Comparison of ENCODE assay signal across 8 mouse cellular contexts in the genomic region with DNA sequence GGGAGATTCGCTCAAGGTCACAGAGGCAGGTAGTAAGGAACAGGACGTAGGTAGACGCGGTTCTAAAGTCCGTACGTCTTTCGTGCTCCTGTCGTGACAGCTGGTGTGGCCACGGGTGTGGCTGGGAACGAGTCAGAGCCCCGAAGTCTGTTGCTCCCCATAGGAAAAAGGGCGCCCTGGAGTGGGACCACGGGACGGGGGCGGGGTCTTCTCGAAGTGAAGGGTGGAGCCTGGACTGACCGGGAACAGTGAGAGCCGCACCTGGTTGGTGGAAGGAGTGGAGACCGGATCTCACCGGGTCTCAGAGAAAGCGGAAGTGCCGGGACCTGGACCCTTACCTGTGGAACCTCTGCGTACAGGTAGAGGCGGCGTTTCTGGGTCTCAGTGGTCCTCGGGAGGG. TPM values are rescaled to one million over a fixed set of nuclear protein-coding genes. Genes with fewer than 3 reads are reported as not detected.
DNase-seq lines count a peak whose midpoint lies in the region; ATAC-seq lines count a peak whose summit lies in the region.

No protein-coding gene starts in this region.

- H3K9ac ChIP-seq in limb, embryonic 12.5 days (replicated peaks) = peak overlapping the region; percentile 47
- peak overlapping the region; percentile 51; the same call in 1 of the 2 replicates for H3K9ac ChIP-seq in midbrain, embryonic 13.5 days (replicated peaks)

- H3K4me3 ChIP-seq in heart, embryonic 10.5 days = peak overlapping the region; percentile 65
- H3K4me3 ChIP-seq in hindbrain, embryonic 10.5 days = peak overlapping the region; percentile 54
- peak overlapping the region; percentile 49 for H3K4me3 ChIP-seq in limb, embryonic 12.5 days (replicated peaks)
- peak overlapping the region; percentile 45 for H3K4me3 ChIP-seq in midbrain, embryonic 13.5 days (replicated peaks)

- peaks cover 10% of the 10 kb centered on the region for H3K4me1 ChIP-seq in heart, embryonic 10.5 days
- peaks cover 14% of the 10 kb centered on the region for H3K4me1 ChIP-seq in hindbrain, embryonic 10.5 days (replicated peaks)
- H3K4me1 ChIP-seq in limb, embryonic 12.5 days (replicated peaks) = peaks cover 6% of the 10 kb centered on the region
- peaks cover 14% of the 10 kb centered on the region for H3K4me1 ChIP-seq in midbrain, embryonic 13.5 days (replicated peaks)

- no peaks in the 10 kb centered on the region for H3K9me3 ChIP-seq in heart, embryonic 10.5 days
- no peaks in the 10 kb centered on the region for H3K9me3 ChIP-seq in hindbrain, embryonic 10.5 days
- no peaks in the 10 kb centered on the region for H3K9me3 ChIP-seq in limb, embryonic 12.5 days
- H3K9me3 ChIP-seq in midbrain, embryonic 13.5 days = no peaks in the 10 kb centered on the region

- H3K27ac ChIP-seq in heart, embryonic 10.5 days = peak overlapping the region; percentile 25; the same call in 1 of the 2 replicates
- H3K27ac ChIP-seq in hindbrain, embryonic 10.5 days = no peak overlapping the region
- no peak overlapping the region for H3K27ac ChIP-seq in limb, embryonic 12.5 days
- no peak overlapping the region for H3K27ac ChIP-seq in midbrain, embryonic 13.5 days

- ATAC-seq in common myeloid progenitor, adult 5-6 weeks (replicated peaks; ENCODE audit: low read depth, poor library complexity, severe bottlenecking) = peak; percentile 37
- ATAC-seq in limb, embryonic 12.5 days (ENCODE audit: insufficient number of reproducible peaks, insufficient read depth, low FRiP score, low TSS enrichment, low read depth) = peak; percentile 84
- peak; percentile 61 for ATAC-seq in midbrain, embryonic 13.5 days

- H3K4me2 ChIP-seq in limb, embryonic 12.5 days = peak overlapping the region; percentile 92
- H3K4me2 ChIP-seq in midbrain, embryonic 13.5 days (replicated peaks) = peak overlapping the region; percentile 84

- intact Hi-C loops in heart, postnatal 36 days (cut with DNase I) = loop anchor here (1.0 to 5.0 kb wide), 4 partner anchors 114 to 290 kb away; no protein-coding TSS in a partner anchor

- no peaks in the 10 kb centered on the region for H3K36me3 ChIP-seq in heart, embryonic 10.5 days
- H3K36me3 ChIP-seq in hindbrain, embryonic 10.5 days = no peaks in the 10 kb centered on the region
- no peaks in the 10 kb centered on the region for H3K36me3 ChIP-seq in limb, embryonic 12.5 days
- no peaks in the 10 kb centered on the region for H3K36me3 ChIP-seq in midbrain, embryonic 13.5 days

- under 1% methylated on average over 26 of the region's 26 CpGs for WGBS in heart, embryonic 10.5 days
- under 1% methylated on average over 26 of the region's 26 CpGs for WGBS in hindbrain, embryonic 10.5 days
- under 1% methylated on average over 26 of the region's 26 CpGs for WGBS in limb, embryonic 12.5 days
- WGBS in midbrain, embryonic 13.5 days = under 1% methylated on average over 26 of the region's 26 CpGs

- DNase-seq in heart, embryonic 10.5 days (ENCODE audit: low spot score) = peak; percentile 89
- DNase-seq in heart, postnatal 36 days = no peak
- DNase-seq in hindbrain, embryonic 10.5 days (ENCODE audit: low spot score) = peak; percentile 40
- no peak for DNase-seq in layer of hippocampus, postnatal 14 days (ENCODE audit: low spot score in 2 of 2)
- DNase-seq in right cerebral cortex, postnatal 25 days = no peak

- peaks cover 15% of the 10 kb centered on the region; the same call in 1 of the 2 replicates for H3K27me3 ChIP-seq in heart, embryonic 10.5 days (ENCODE audit: insufficient read depth, poor library complexity, severe bottlenecking)
- H3K27me3 ChIP-seq in hindbrain, embryonic 10.5 days (ENCODE audit: insufficient read depth, poor library complexity, severe bottlenecking) = peaks cover 27% of the 10 kb centered on the region
- H3K27me3 ChIP-seq in limb, embryonic 12.5 days = peaks cover 12% of the 10 kb centered on the region
- peaks cover 15% of the 10 kb centered on the region for H3K27me3 ChIP-seq in midbrain, embryonic 13.5 days

RNA-seq across cellular contexts. Expression of a gene that starts 7.4 kb away (rescaled TPM):
- polyA plus RNA-seq in heart, embryonic 10.5 days (2016; fragmentation: Nextera tagmentation; extraction: Ambion mirVana) = 1.9 and 2.4 TPM in 2 replicates
- total RNA-seq in heart, postnatal 36 days (2021) = 1 to 10 TPM; 4.1 to 7.0 TPM
- not detected in 2 replicates for total RNA-seq in common myeloid progenitor, adult 5-6 weeks (2017)
- polyA plus RNA-seq in hindbrain, embryonic 10.5 days (2016; fragmentation: Nextera tagmentation; extraction: Ambion mirVana) = 0.52 and 1.1 TPM in 2 replicates
- 2.6 and 2.9 TPM in 2 replicates for polyA plus RNA-seq in limb, embryonic 12.5 days (2016; fragmentation: Nextera tagmentation; extraction: Ambion mirVana)
- 0.24 and 0.38 TPM in 2 replicates for polyA plus RNA-seq in midbrain, embryonic 13.5 days (2015; fragmentation: Nextera tagmentation; extraction: Ambion mirVana)
- total RNA-seq in layer of hippocampus, postnatal 14 days (2021) = 1 to 10 TPM; 1.1 to 1.5 TPM

RNA-seq across cellular contexts. Expression of a gene that starts 15.1 kb away (rescaled TPM):
- polyA plus RNA-seq in heart, embryonic 10.5 days (2016; fragmentation: Nextera tagmentation; extraction: Ambion mirVana) = 5.9 and 6.1 TPM in 2 replicates
- total RNA-seq in heart, postnatal 36 days (2021) = 10 to 100 TPM; 44.5 to 47.7 TPM
- total RNA-seq in common myeloid progenitor, adult 5-6 weeks (2017) = 4.1 and 4.5 TPM in 2 replicates
- polyA plus RNA-seq in hindbrain, embryonic 10.5 days (2016; fragmentation: Nextera tagmentation; extraction: Ambion mirVana) = 7.3 and 7.6 TPM in 2 replicates
- 10.4 and 11.6 TPM in 2 replicates for polyA plus RNA-seq in limb, embryonic 12.5 days (2016; fragmentation: Nextera tagmentation; extraction: Ambion mirVana)
- 17.1 TPM in 2 replicates for polyA plus RNA-seq in midbrain, embryonic 13.5 days (2015; fragmentation: Nextera tagmentation; extraction: Ambion mirVana)
- total RNA-seq in layer of hippocampus, postnatal 14 days (2021) = 100 to 1,000 TPM; 114 to 125 TPM

RNA-seq across cellular contexts. Expression of a gene that starts 24.3 kb away (rescaled TPM):
- polyA plus RNA-seq in heart, embryonic 10.5 days (2016; fragmentation: Nextera tagmentation; extraction: Ambion mirVana) = 1.2 and 2.5 TPM in 2 replicates
- 1 to 10 TPM; 1.8 to 4.1 TPM for total RNA-seq in heart, postnatal 36 days (2021)
- total RNA-seq in common myeloid progenitor, adult 5-6 weeks (2017) = not detected in 2 replicates
- 2.6 and 3.4 TPM in 2 replicates for polyA plus RNA-seq in hindbrain, embryonic 10.5 days (2016; fragmentation: Nextera tagmentation; extraction: Ambion mirVana)
- 15.9 and 16.7 TPM in 2 replicates for polyA plus RNA-seq in limb, embryonic 12.5 days (2016; fragmentation: Nextera tagmentation; extraction: Ambion mirVana)
- 0.98 and 1.2 TPM in 2 replicates for polyA plus RNA-seq in midbrain, embryonic 13.5 days (2015; fragmentation: Nextera tagmentation; extraction: Ambion mirVana)
- under 1 TPM; 0.48 TPM for total RNA-seq in layer of hippocampus, postnatal 14 days (2021)

Comparison
In these comparisons a context has a peak if more than half of its experiments do, and no peak if none do; other contexts are left out.
1. DNase-seq: peak in heart, embryonic 10.5 days (single experiment) and hindbrain, embryonic 10.5 days (single experiment); none in heart, postnatal 36 days (0 of 2), layer of hippocampus, postnatal 14 days (0 of 2) and right cerebral cortex, postnatal 25 days (single experiment).
2. Peak in every context shown above with its lines, with median percentiles within 50 percentile points of each other: H3K4me3 ChIP-seq and ATAC-seq.